Mouse (Mus musculus) Muller cell, postnatal 12 days (primary cell): ENCODE data around the gene Rbpj.

Source experiments
- DNase-seq: peaks from one replicate; pipeline ENCODE4 v3.0.0-alpha.2; 2015; ENCODE audit errors: inconsistent ontology term

The Rbpj gene

DNA sequence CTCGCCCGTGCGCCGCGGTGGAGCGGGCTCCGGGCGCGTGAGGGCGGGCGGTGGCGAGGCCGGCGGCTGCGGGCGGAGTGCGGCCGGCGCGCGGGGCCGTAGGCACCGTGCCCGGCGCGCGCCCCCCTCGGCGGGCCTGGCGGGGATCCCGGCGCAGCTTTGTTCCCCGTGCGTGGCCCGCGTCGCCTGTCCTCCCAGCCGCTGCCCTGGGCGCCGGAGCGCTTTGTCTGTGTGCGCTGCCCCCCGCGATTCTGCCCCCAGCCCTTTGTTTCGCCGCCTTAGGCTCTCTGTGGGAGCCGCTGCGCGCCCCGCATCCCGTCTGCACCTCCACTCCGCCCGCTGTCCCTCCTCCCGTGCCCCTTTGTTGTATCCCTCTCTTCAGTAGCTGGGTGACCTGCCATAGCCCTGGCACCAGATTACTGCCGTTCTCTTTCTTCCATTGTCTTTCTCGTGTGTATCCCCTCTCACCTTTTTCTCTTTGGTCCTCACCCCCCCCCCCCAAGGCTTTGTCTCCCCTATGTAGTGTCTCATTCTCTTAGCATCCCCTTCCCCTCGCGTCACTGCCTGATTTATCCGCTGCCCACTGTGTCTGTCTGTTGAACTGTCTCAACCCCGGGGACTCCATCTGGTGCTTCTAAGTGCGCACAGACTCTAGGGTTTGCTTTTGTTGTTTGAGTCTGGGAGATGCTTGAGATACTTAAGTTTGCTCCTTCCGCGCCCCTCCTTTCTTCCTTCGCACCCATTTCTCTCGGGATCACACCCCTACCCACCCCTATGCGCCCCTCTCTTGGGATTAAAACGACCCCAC, 125.1 kb downstream of the Rbpj start:
- DNase-seq = peak; percentile 62

GRCm38 (mm10) chr5:53591683-53592050, 125.7 kb downstream of the Rbpj start:
- DNase-seq = no peak

GRCm38 (mm10) chr5:53593080-53593688, 127.2 kb downstream of the Rbpj start:
- DNase-seq = no peak

- peak; percentile 57 for DNase-seq
Measured at GRCm38 (mm10) chr5:53594274-53594673, 128.3 kb downstream of the Rbpj start.

DNA sequence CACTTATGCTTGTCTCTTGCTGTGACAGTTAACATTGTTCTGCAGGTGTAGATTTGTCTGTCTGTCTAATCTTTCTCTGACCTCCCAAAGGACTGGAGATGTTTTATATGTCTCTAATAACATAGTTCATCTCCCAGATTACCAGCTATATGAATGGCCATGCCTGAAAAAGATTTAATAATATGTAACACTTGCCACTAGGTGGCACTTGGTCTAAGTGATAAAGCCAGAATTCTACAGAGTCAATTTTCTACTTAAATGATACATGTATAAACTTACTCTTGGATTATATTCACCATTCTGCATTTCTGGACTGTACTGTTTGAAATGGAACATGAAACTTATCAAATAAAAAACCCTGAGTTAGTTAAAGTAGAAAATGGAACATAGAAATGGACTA, 132.6 kb downstream of the Rbpj start:
- no peak for DNase-seq

DNA sequence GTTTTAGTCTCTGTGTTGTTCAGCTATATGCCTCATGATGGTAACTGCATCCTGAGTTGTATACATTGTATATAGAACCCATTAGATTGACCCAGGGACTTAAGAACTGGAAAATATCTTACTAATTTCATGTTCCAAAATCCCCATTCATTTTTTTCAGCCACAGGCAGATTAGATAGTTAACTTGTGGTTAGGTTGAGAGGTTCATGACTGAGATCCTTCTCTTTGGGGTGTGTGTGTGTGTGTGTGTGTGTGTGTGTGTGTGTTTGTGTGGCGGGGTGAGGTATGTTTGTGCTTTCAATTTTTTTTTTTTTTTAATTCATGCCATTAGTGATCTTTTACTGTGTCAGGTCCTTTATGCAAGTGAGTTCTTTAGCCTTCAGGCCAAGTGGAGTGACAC, 133.2 kb downstream of the Rbpj start:
- no peak for DNase-seq

- DNase-seq = no peak
Measured at GRCm38 (mm10) chr5:53602194-53602593, 136.2 kb downstream of the Rbpj start.

- DNase-seq = no peak
Measured at GRCm38 (mm10) chr5:53605450-53605849, 139.5 kb downstream of the Rbpj start.

DNA sequence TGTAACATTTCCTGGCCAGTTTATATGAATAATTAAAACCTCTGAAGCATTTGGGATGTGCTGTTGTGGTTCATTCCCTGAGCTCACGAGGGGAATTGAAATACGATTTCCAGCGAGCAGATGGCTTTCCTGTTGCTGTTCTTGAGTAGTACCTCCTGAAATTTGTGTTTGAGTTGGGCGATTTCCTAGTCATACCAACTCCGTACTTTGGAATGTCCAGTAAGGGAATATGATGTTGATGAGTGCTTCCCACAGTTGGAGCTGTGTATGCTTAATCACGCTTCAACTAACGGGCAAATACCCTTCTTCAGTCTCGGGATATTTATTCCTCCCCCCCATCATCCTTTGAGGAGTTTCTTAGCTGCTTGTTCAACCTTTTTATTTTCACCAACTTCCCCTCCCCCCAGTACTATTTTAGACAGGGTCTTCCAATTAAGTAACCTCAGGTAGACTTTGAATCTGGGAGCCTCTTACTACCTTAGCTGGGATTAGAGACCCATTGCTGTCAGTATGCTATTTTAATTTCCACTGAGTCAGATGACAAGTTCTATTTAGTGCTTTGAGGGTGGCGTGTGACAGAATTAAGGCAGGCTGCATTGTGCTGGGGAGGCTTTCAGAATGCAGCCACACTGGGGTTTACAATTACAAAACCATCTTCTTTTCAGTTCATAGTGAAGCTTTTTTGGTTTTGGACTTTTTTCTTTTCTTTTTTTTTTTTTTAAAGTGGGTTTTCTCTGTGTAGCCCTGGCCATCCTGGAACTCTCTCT, 141.5 kb downstream of the Rbpj start:
- peak; percentile 61 for DNase-seq

DNA sequence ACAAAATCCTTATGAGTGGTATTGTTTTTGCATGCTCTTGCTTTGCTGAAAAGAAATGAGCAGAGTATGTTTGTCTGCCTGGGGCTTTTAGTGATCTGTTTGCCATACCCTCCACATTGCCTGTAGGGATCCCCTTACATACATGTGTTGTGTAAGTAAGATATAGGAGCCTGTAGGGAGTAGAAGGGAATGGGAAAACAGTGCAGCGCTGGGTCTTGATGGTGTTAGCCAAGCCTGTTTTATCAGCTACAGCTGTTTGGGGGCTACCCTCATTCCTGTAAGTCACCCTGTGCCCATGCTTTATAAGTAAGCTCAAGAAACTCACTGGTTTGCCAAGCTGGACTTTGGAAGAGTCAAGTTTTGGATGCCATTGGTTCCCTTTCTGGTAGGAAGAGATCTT, 152.9 kb downstream of the Rbpj start:
- no peak for DNase-seq

GRCm38 (mm10) chr5:53632026-53632425, 166.1 kb downstream of the Rbpj start:
- DNase-seq = no peak

GRCm38 (mm10) chr5:53636795-53637194, 170.8 kb downstream of the Rbpj start:
- DNase-seq = no peak

DNA sequence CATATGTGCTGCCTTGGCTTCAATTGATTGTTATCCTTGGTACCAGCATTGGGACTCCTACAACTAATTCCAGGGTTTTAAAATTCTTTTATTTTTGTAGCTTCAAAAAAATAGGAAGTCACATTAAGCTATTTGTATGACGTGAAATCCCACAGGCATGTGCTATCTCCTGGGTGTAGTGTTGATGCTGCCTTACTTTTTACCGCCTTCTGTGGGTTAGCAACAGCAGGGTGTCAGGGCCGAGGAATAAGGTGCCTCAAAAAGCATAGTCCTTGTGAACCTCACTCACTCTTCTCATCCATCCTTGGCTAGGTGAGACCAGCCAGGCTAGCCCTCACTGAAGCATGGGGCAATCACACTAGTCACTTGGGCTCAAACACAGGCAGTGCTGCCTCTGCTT, 171.3 kb downstream of the Rbpj start:
- no peak for DNase-seq

DNA sequence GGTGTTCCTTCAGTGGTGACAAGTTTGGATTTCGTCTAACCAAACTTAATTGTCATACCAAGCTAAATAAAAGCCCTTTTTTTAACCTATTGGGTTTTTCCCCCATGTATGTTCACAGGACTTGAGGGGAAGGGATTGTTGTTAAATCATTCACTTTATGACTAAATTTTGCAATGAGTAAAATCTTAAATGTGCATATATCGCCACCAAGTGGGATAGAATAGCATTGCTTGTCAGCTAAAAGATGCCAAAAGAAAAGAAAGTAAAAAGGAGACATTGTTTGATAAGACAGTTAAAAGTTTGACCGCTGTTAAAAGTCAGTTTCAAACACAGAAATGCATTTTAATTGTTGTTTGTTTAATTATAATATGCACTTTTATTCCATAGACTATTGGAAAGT, 172.7 kb downstream of the Rbpj start:
- DNase-seq = peak; percentile 26

DNA sequence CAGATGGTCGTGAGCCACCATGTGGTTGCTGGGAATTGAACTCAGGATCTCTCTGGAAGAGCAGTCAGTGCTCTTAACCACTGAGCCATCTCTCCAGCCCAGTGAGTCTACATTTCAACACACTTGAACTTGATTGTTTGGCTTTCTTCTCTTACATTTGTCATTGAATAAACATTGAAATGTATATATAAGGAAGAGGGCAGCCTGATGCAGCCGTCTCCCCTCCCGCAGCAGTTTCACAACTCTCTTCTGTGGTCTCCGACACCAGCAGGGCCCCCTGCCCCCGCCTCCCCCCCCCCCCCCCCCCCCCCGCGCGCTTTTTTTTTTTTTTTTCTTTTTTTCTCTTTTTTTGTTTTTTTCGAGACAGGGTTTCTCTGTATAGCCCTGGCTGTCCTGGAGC, 180.7 kb downstream of the Rbpj start:
- DNase-seq = no peak

GRCm38 (mm10) chr5:53647358-53647757, 181.4 kb downstream of the Rbpj start:
- no peak for DNase-seq

DNA sequence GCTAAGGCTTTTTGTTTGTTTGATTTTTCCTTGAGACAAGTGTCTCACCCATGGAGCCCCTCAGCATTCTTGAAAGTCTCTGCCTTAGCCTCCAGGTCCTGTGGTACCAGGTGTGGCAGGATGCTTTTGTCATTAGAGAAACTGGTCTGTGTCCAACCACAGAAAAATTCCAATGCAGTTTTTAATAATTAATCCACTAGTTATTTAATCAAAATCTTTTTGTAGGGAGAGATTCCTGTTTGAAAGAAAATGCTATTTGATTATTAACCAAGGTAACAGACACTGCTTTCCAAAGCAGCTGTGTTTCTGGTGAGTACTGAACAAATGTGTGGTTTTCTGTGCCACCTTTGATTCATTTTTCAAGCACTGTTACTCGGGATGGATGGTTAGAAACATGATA, 190.6 kb downstream of the Rbpj start:
- no peak for DNase-seq

DNA sequence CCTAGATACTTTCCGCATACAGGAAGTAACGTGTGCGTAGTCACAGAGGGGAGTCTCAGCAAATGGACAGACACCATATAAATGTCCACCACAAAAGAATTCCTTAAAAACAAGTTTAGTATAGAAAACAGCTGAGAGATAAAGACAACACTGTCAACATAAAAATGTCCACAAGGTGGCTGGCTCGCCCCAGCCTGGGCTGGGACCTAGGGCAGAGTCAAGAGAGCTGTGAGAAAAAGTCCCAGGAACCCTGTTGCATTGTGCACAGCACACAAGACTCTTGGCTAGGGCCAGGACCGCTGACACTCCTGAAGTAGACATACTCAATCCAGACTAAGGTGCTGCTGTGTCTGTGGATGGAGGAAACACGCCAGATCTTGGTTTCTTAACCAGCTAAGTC, 192.0 kb downstream of the Rbpj start:
- peak; percentile 12 for DNase-seq

DNA sequence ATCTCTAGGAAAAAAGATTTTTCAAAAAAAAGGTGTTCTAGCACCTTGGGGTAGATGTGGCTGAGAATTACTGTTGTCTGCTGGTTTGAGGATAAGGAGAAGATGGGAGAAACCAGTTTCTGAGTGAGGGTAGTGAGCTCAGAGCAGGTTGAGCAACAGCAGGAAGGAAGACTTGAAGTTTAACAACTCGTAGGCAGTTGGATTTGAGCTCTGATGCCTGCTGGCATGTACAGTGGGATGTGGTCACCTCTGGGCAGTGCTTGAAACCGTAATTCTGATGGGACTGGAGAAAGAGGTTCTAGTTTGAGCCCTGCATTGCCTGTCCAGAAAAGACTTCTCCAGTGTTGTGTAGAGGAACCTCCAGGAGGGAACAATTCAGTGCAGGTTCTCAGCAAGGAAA, 195.6 kb downstream of the Rbpj start:
- no peak for DNase-seq

GRCm38 (mm10) chr5:53662413-53662812, 196.5 kb downstream of the Rbpj start:
- DNase-seq = no peak

DNA sequence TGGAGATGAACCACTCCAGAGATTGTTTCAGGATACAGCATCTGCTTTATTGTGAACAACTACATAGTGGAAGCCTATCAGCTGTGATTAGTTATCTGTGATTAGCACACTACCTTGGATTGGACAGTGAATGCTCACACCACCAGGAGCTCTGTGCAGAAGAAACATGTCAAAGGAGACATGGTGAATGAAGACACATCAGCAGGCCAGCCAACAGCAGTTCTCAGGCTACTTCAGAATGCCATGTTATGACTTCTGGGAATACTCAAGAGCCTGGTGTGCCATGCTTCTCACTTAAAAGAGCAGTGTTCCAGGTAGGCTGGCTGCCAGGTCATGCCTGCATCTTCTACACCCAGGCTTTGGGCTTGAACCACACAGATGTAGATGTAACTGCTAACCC, 197.7 kb downstream of the Rbpj start:
- DNase-seq = no peak

DNA sequence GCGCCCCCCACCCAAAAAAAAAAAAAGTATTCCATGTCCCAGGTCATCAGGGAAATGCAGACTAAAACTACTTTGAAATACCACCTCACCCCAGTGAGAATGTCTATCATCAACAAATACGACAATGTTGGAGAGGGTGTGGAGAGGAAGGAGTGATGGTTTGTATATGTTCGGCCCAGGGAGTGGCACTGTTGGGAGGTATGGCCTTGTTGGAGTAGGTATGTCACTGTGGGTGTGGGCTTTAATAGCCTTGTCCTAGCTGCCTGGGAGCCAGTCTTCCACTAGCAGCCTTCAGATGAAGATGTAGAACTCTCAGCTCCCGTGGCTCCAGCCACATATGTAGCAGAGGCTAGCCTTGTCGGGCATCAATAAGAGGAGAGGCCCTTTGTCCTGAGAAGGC, 202.1 kb downstream of the Rbpj start:
- no peak for DNase-seq
